Mouse (Mus musculus): ENCODE data around the gene Olfr412. TPM values are rescaled to one million over a fixed set of nuclear protein-coding genes. Genes with fewer than 3 reads are reported as not detected.

Gene Olfr412
- polyA plus RNA-seq, 1 experiment from 2014 or later, result not detected

- H3K4me2 ChIP-seq, result no peak overlapping the region
- peaks cover 51% of the 10 kb centered on the region for H3K4me1 ChIP-seq (replicated peaks)
- WGBS, result 65% methylated on average over 3 of the region's 3 CpGs
- H3K4me3 ChIP-seq, result no peak overlapping the region
- H3K9me3 ChIP-seq (replicated peaks), result no peaks in the 10 kb centered on the region
- H3K9ac ChIP-seq, result no peak overlapping the region
- H3K27me3 ChIP-seq (replicated peaks), result no peaks in the 10 kb centered on the region
- ATAC-seq (ENCODE audit: insufficient number of reproducible peaks, low FRiP score), result no peak
- peaks cover 2% of the 10 kb centered on the region; the same call in 1 of the 2 replicates for H3K36me3 ChIP-seq
- no peak overlapping the region for H3K27ac ChIP-seq (ENCODE audit: poor library complexity, severe bottlenecking)
These were observed 51.6 kb downstream of the Olfr412 start for GRCm38 (mm10) chr11:74413449-74413972.

GRCm38 (mm10) chr11:74414112-74414511 is 52.2 kb downstream of the Olfr412 start:
- H3K4me3 ChIP-seq, result no peak overlapping the region
- peaks cover 2% of the 10 kb centered on the region; the same call in 1 of the 2 replicates for H3K36me3 ChIP-seq
- no peak for ATAC-seq (ENCODE audit: insufficient number of reproducible peaks, low FRiP score)
- H3K27me3 ChIP-seq (replicated peaks), result no peaks in the 10 kb centered on the region
- WGBS, result 41% methylated on average over 9 of the region's 9 CpGs
- H3K27ac ChIP-seq (ENCODE audit: poor library complexity, severe bottlenecking), result no peak overlapping the region
- no peaks in the 10 kb centered on the region for H3K9me3 ChIP-seq (replicated peaks)
- H3K4me2 ChIP-seq, result no peak overlapping the region
- H3K9ac ChIP-seq, result no peak overlapping the region
- peaks cover 45% of the 10 kb centered on the region for H3K4me1 ChIP-seq (replicated peaks)

- Histone ChIP-seq H3K36me3 (peaks cover 2% of the 10 kb centered on the region; the same call in 1 of the 2 replicates), H3K4me3 (no peak overlapping the region), H3K9ac (no peak overlapping the region), H3K4me2 (no peak overlapping the region), H3K4me1 (replicated peaks) (peaks cover 29% of the 10 kb centered on the region), H3K9me3 (replicated peaks) (no peaks in the 10 kb centered on the region), H3K27ac (ENCODE audit: poor library complexity, severe bottlenecking) (no peak overlapping the region), H3K27me3 (replicated peaks) (no peaks in the 10 kb centered on the region)
- no peak for ATAC-seq (ENCODE audit: insufficient number of reproducible peaks, low FRiP score)
- WGBS, result 85% methylated on average over 12 of the region's 12 CpGs
These were observed 53.9 kb downstream of the Olfr412 start for GRCm38 (mm10) chr11:74415736-74416135.

Other genes starting within 250 kb of the Olfr412 start
- gene Olfr401, start 248.4 kb upstream of the Olfr412 start, polyA plus RNA-seq (2016; fragmentation: Nextera tagmentation; extraction: Ambion mirVana), result not detected in 2 replicates
- not detected in 2 replicates for gene Olfr402, start 208.5 kb upstream of the Olfr412 start, polyA plus RNA-seq (2016; fragmentation: Nextera tagmentation; extraction: Ambion mirVana)
- gene Olfr403, start 175.8 kb upstream of the Olfr412 start, polyA plus RNA-seq (2016; fragmentation: Nextera tagmentation; extraction: Ambion mirVana), result not detected in 2 replicates
- not detected in 2 replicates for gene Olfr43, start 150.7 kb upstream of the Olfr412 start, polyA plus RNA-seq (2016; fragmentation: Nextera tagmentation; extraction: Ambion mirVana)
- gene Olfr406, start 102.3 kb upstream of the Olfr412 start, polyA plus RNA-seq (2016; fragmentation: Nextera tagmentation; extraction: Ambion mirVana), result not detected in 2 replicates
- gene Olfr59, start 78.3 kb upstream of the Olfr412 start, polyA plus RNA-seq (2016; fragmentation: Nextera tagmentation; extraction: Ambion mirVana), result not detected in 2 replicates
- not detected in 2 replicates for gene Olfr410, start 24.0 kb upstream of the Olfr412 start, polyA plus RNA-seq (2016; fragmentation: Nextera tagmentation; extraction: Ambion mirVana)
- gene Olfr411, start 9.4 kb upstream of the Olfr412 start, polyA plus RNA-seq (2016; fragmentation: Nextera tagmentation; extraction: Ambion mirVana), result not detected in 2 replicates
- gene Rap1gap2, start 248.8 kb downstream of the Olfr412 start, polyA plus RNA-seq (2016; fragmentation: Nextera tagmentation; extraction: Ambion mirVana), result 9.1 and 9.3 TPM in 2 replicates